Mouse (Mus musculus) myocyte (in vitro differentiated cells): Measurements from ENCODE around the gene Fam129a.

Source experiments
- CEBPB ChIP-seq: IDR thresholded peaks from 2 replicates; pipeline ENCODE4 v1.6.1; 2011; ENCODE audit warnings: mild to moderate bottlenecking, moderate library complexity; ENCODE audit not compliant: poor library complexity, insufficient read depth, severe bottlenecking
- E2F4 ChIP-seq: IDR thresholded peaks from one replicate; pipeline ENCODE4 v1.6.1; 2011; ENCODE audit warnings: mild to moderate bottlenecking, control low read depth, moderate library complexity; ENCODE audit not compliant: insufficient read depth
- MAX ChIP-seq: IDR thresholded peaks from one replicate; pipeline ENCODE4 v1.6.1; 2011; ENCODE audit warnings: low read depth, mild to moderate bottlenecking, control low read depth
- MYOD1 ChIP-seq, 3 experiments: IDR thresholded peaks; one replicate each; pipeline ENCODE4 v1.6.1; 2011; ENCODE audit warnings: control low read depth in 2 of 3, low read depth in 2 of 3, mild to moderate bottlenecking in 2 of 3, moderate library complexity in 1 of 3; ENCODE audit not compliant: insufficient read length in 2 of 3, control insufficient read depth in 1 of 3
- MYOG ChIP-seq, 3 experiments: IDR thresholded peaks; one replicate each; pipeline ENCODE4 v1.6.1; 2011; ENCODE audit warnings: control low read depth in 2 of 3, low read depth in 2 of 3, mild to moderate bottlenecking in 2 of 3; ENCODE audit not compliant: insufficient read length in 2 of 3, control insufficient read depth in 1 of 3, insufficient read depth in 1 of 3
- POLR2A ChIP-seq: IDR thresholded peaks from one replicate; pipeline ENCODE4 v1.6.1; 2011; ENCODE audit warnings: low read depth, mild to moderate bottlenecking, control low read depth, moderate library complexity; ENCODE audit not compliant: insufficient read length
- POLR2AphosphoS2 ChIP-seq: IDR thresholded peaks from one replicate; pipeline ENCODE4 v1.6.1; 2011; ENCODE audit warnings: low read depth, control low read depth; ENCODE audit not compliant: insufficient read length
- REST ChIP-seq: IDR thresholded peaks from one replicate; pipeline ENCODE4 v1.6.1; 2011; ENCODE audit warnings: mild to moderate bottlenecking, control low read depth, moderate library complexity; ENCODE audit not compliant: insufficient read depth, insufficient read length
- SRF ChIP-seq: IDR thresholded peaks from one replicate; pipeline ENCODE4 v1.6.1; 2011; ENCODE audit warnings: low read depth; ENCODE audit not compliant: control insufficient read depth, insufficient read length
- TCF12 ChIP-seq: IDR thresholded peaks from one replicate; pipeline ENCODE4 v1.6.1; 2011; ENCODE audit warnings: mild to moderate bottlenecking, control low read depth; ENCODE audit not compliant: poor library complexity, insufficient read depth, severe bottlenecking
- TCF3 ChIP-seq: IDR thresholded peaks from one replicate; pipeline ENCODE4 v1.6.1; 2011; ENCODE audit warnings: low read depth, control low read depth; ENCODE audit not compliant: insufficient read length
- USF1 ChIP-seq: IDR thresholded peaks from one replicate; pipeline ENCODE4 v1.6.1; 2011; ENCODE audit warnings: low read depth, mild to moderate bottlenecking, control low read depth, moderate library complexity

DNA sequence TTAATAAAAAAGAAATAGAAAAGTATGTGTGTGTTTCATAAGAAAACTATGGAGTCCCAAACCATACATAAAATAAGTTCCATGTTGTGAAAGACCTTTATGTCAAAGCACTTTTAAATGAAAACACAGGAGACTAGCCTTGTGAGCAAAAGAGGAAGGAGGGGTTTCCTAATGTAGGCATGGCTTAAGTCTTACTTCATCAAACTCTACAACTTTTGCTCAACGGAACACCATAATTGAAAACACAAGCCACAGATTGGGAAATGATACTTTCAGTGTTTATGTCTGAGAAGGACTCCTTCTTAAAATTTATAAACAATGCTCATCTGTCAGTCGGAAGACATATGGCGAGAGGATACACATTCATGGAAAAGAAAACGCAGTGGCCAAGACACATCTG lies 54.3 kb downstream of the Fam129a start:
- TF ChIP-seq POLR2A (no peak), MAX (no peak), USF1 (no peak), MYOD1 (IDR thresholded peaks at IDR 0.05; ENCODE audit: control insufficient read depth in 1 of 3, insufficient read length in 2 of 3, low read depth in 2 of 3) (no peak), REST (no peak), MYOG (IDR thresholded peaks at IDR 0.05; ENCODE audit: control insufficient read depth in 1 of 3, insufficient read depth in 1 of 3, insufficient read length in 2 of 3, low read depth in 2 of 3) (no peak), POLR2AphosphoS2 (no peak), TCF3 (no peak), TCF12 (no peak), SRF (no peak), E2F4 (no peak), CEBPB (no peak)
